Comparison of ENCODE assay signal across 9 mouse cellular contexts in genomic region chr3:157109308-157109707, GRCm38 (mm10).
DNase-seq lines count a peak whose midpoint lies in the region; ATAC-seq and TF ChIP-seq lines count a peak whose summit lies in the region.
"Had no signal": no experiment of that assay in that cellular context is flagged by ENCODE, and none has a peak within 500 bp of the region (broad histone marks: within the 10 kb centered on the region; RNA-seq: fewer than 3 reads in every experiment).

No protein-coding gene starts in this region.

- TF ChIP-seq CTCF in kidney, postnatal 0 days (IDR thresholded peaks at IDR 0.05; ENCODE audit: low read depth), result peak; percentile 69

- H3K4me3 ChIP-seq in limb, embryonic 11.5 days (ENCODE audit: low read depth, low read length), result no peak overlapping the region
- no peak overlapping the region for H3K4me3 ChIP-seq in limb, embryonic 10.5 days
- no peak overlapping the region for H3K4me3 ChIP-seq in kidney, postnatal 0 days (replicated peaks; ENCODE audit: low read depth, low read length)
- H3K4me3 ChIP-seq in limb, embryonic 14.5 days (replicated peaks; ENCODE audit: low read length), result no peak overlapping the region
- H3K4me3 ChIP-seq: megakaryocyte, embryonic 14.5 days had no signal

- no peak for TF ChIP-seq POLR2A in limb, embryonic 14.5 days (IDR thresholded peaks at IDR 0.05; ENCODE audit: borderline replicate concordance, extremely low read depth, insufficient read depth, insufficient read length)

- H3K4me2 ChIP-seq in limb, embryonic 11.5 days (ENCODE audit: low read depth, severe bottlenecking), result no peak overlapping the region
- H3K4me2 ChIP-seq in kidney, postnatal 0 days (ENCODE audit: low read length), result no peak overlapping the region
- H3K4me2 ChIP-seq in limb, embryonic 14.5 days (replicated peaks; ENCODE audit: low read depth, low read length, severe bottlenecking), result no peak overlapping the region

- H3K27me3 ChIP-seq in limb, embryonic 11.5 days (ENCODE audit: control insufficient read depth, insufficient read depth, low read length), result no peaks in the 10 kb centered on the region
- H3K27me3 ChIP-seq in limb, embryonic 10.5 days (ENCODE audit: low read depth, poor library complexity, severe bottlenecking), result peaks cover 9% of the 10 kb centered on the region; the same call in 1 of the 2 replicates
- no peaks in the 10 kb centered on the region for H3K27me3 ChIP-seq in kidney, postnatal 0 days (ENCODE audit: insufficient read depth, low read length)
- no peaks in the 10 kb centered on the region for H3K27me3 ChIP-seq in limb, embryonic 14.5 days (ENCODE audit: control insufficient read depth, insufficient read depth, low read length)
- H3K27me3 ChIP-seq: megakaryocyte, embryonic 14.5 days had no signal

- H3K36me3 ChIP-seq in limb, embryonic 11.5 days (ENCODE audit: control insufficient read depth, insufficient read depth, low read length), result no peaks in the 10 kb centered on the region
- H3K36me3 ChIP-seq in limb, embryonic 10.5 days, result no peaks in the 10 kb centered on the region
- no peaks in the 10 kb centered on the region for H3K36me3 ChIP-seq in kidney, postnatal 0 days (ENCODE audit: insufficient read depth, low read length)
- H3K36me3 ChIP-seq in limb, embryonic 14.5 days (ENCODE audit: control insufficient read depth, insufficient read depth, low read length), result no peaks in the 10 kb centered on the region

- H3K4me1 ChIP-seq in limb, embryonic 11.5 days (ENCODE audit: control insufficient read depth, insufficient read depth, low read length), result no peaks in the 10 kb centered on the region
- H3K4me1 ChIP-seq in limb, embryonic 10.5 days, result peaks cover 19% of the 10 kb centered on the region
- no peaks in the 10 kb centered on the region for H3K4me1 ChIP-seq in kidney, postnatal 0 days (replicated peaks; ENCODE audit: insufficient read depth, low read length)
- H3K4me1 ChIP-seq in limb, embryonic 14.5 days (ENCODE audit: control insufficient read depth, insufficient read depth, low read length), result peaks cover 5% of the 10 kb centered on the region
- H3K4me1 ChIP-seq: megakaryocyte, embryonic 14.5 days had no signal

- H3K9ac ChIP-seq in limb, embryonic 11.5 days (ENCODE audit: low read length), result no peak overlapping the region
- H3K9ac ChIP-seq in kidney, postnatal 0 days (ENCODE audit: low read depth, low read length), result no peak overlapping the region
- no peak overlapping the region for H3K9ac ChIP-seq in limb, embryonic 14.5 days (ENCODE audit: low read depth, low read length, severe bottlenecking)

- no peak for DNase-seq in limb, embryonic 11.5 days (ENCODE audit: low spot score)
- no peak for DNase-seq in limb, embryonic 10.5 days (ENCODE audit: low spot score)
- DNase-seq in cerebellum, adult 18-20 months, result peak; percentile 78 to 82
- peak; percentile 68 for DNase-seq in kidney, postnatal 0 days (ENCODE audit: low spot score)
- DNase-seq in limb, embryonic 14.5 days (ENCODE audit: low spot score), result peak; percentile 68
- DNase-seq in right cerebral cortex, postnatal 10 days (ENCODE audit: low spot score in 2 of 2), result peak; percentile 69 to 72

- no peaks in the 10 kb centered on the region for H3K9me3 ChIP-seq in limb, embryonic 11.5 days (ENCODE audit: control insufficient read depth, low read length)
- no peaks in the 10 kb centered on the region for H3K9me3 ChIP-seq in limb, embryonic 10.5 days (replicated peaks)
- H3K9me3 ChIP-seq in kidney, postnatal 0 days (replicated peaks; ENCODE audit: low read length), result no peaks in the 10 kb centered on the region
- H3K9me3 ChIP-seq in limb, embryonic 14.5 days (ENCODE audit: control insufficient read depth, low read length), result no peaks in the 10 kb centered on the region

- ATAC-seq in limb, embryonic 11.5 days (ENCODE audit: insufficient number of reproducible peaks, low FRiP score, low TSS enrichment, low read depth), result 0 out of 2 replicates have a peak, but pooled peaks have one; percentile 69
- peak; percentile 97 for ATAC-seq in frontal cortex, adult (ENCODE audit: low TSS enrichment)
- peak; percentile 74 for ATAC-seq in kidney, postnatal 0 days (replicated peaks; ENCODE audit: low FRiP score, low read depth)
- peak; percentile 26; the same call in 1 of the 2 replicates for ATAC-seq in limb, embryonic 14.5 days (ENCODE audit: low FRiP score, low read depth)
- ATAC-seq in activated CD4-positive, CD25-positive, alpha-beta regulatory T cell, adult 4 months, result no peak

- H3K27ac ChIP-seq in limb, embryonic 11.5 days (replicated peaks; ENCODE audit: low read depth, low read length), result no peak overlapping the region
- H3K27ac ChIP-seq in limb, embryonic 10.5 days, result no peak overlapping the region
- H3K27ac ChIP-seq in kidney, postnatal 0 days, result no peak overlapping the region
- no peak overlapping the region for H3K27ac ChIP-seq in limb, embryonic 14.5 days (replicated peaks; ENCODE audit: low read depth, low read length)

Comparison
In these comparisons a context has a peak if more than half of its experiments do, and no peak if none do; other contexts are left out.
1. DNase-seq: peak in cerebellum, adult 18-20 months (2 of 2), kidney, postnatal 0 days (single experiment), limb, embryonic 14.5 days (single experiment) and right cerebral cortex, postnatal 10 days (2 of 2); none in limb, embryonic 11.5 days (single experiment) and limb, embryonic 10.5 days (single experiment).